ENCODE assay signal across 18 mouse cellular contexts in the genomic region with DNA sequence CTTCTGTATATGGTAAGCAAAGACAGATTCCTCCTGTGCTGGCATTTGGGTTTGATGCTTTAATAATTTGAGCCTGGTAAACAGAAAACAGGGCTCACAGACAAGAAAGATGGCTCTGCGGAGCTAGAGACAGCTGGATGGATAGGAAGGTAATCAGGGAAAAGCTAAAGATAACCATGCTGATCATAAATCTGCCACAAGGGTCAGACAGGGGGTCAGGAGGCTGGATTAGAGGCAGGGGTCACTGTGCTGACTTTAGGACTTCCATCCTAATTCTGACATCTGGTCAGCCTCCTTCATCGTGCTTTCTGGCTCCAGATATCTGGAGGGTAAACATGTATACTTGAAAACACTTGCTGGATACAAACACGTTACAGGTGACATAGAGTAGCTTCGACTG.
"Had no signal": no experiment of that assay in that cellular context is flagged by ENCODE, and none has a peak within 500 bp of the region (broad histone marks: within the 10 kb centered on the region; RNA-seq: fewer than 3 reads in every experiment).

No protein-coding gene starts in this region.

- H3K4me1 ChIP-seq: megakaryocyte, embryonic 14.5 days had no signal

- DNase-seq: lung, postnatal 14 days; midbrain, embryonic 14.5 days; retina, postnatal 1 day; right cerebral cortex, adult 18-20 months; right cerebral cortex, postnatal 25 days; right cerebral cortex, postnatal 4 days; spleen, adult 18-20 months; thymus, adult 18-20 months; thymus, postnatal 14 days; thymus, postnatal 36 days had no signal

- H3K27ac ChIP-seq: lung, embryonic 15.5 days; macrophage; midbrain, embryonic 10.5 days; midbrain, embryonic 12.5 days; neural tube, embryonic 13.5 days; neural tube, embryonic 15.5 days had no signal

- H3K36me3 ChIP-seq: lung, embryonic 15.5 days; midbrain, embryonic 12.5 days; neural tube, embryonic 13.5 days; neural tube, embryonic 15.5 days had no signal

- H3K9me3 ChIP-seq: lung, embryonic 15.5 days; midbrain, embryonic 10.5 days; midbrain, embryonic 12.5 days; neural tube, embryonic 13.5 days; neural tube, embryonic 15.5 days had no signal

- H3K4me3 ChIP-seq: lung, embryonic 15.5 days; megakaryocyte, embryonic 14.5 days; midbrain, embryonic 10.5 days; midbrain, embryonic 12.5 days; myocyte; neural tube, embryonic 13.5 days; neural tube, embryonic 15.5 days had no signal

- H3K27me3 ChIP-seq: lung, embryonic 15.5 days; megakaryocyte, embryonic 14.5 days; midbrain, embryonic 12.5 days; neural tube, embryonic 13.5 days; neural tube, embryonic 15.5 days had no signal
